Mouse (Mus musculus): Measurements from ENCODE around the gene Fbxo45.
"Not testable (repeated sequence)": the region's sequence is repeated elsewhere in the genome, so short reads cannot be mapped to it uniquely, and the experiment has no call there.

Gene Fbxo45

GRCm38 (mm10) chr16:32246952-32247370, at the start of gene Fbxo45, which contains the start of gene Wdr53:
Fbxo45 (minus strand) TSS chr16:32247158.
Wdr53 (plus strand) TSS chr16:32247227.
- peak; percentile 92 for DNase-seq (ENCODE audit: low read depth, low spot score)

DNA sequence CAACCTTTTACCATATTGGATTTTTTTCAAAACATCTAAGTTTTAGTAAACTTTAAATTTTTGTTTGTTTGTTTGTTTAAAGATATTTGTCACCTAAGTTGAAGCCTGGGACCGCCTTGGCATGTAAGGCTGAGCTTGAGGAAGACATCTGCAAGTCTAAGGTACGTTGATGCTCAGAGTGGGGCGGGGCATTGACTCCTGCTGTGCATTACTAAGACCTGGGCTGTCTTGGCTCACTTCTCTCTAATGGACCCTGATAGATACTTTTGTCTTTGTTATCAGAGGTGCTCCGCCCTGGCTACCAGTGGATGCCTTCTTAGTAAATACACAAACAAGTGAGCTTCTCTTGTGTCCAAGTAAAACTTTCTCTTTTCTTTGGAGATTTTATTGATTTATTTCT, 44.9 kb upstream of the Fbxo45 start:
- no peak for DNase-seq (ENCODE audit: low read depth, low spot score)

- no peak for DNase-seq (ENCODE audit: low read depth, low spot score)
These were observed 35.6 kb upstream of the Fbxo45 start for GRCm38 (mm10) chr16:32282608-32283007.

- DNase-seq (ENCODE audit: low read depth, low spot score), result no peak
These were observed 33.3 kb upstream of the Fbxo45 start for GRCm38 (mm10) chr16:32280211-32280610.

GRCm38 (mm10) chr16:32278396-32278795, 31.4 kb upstream of the Fbxo45 start:
- no peak for DNase-seq (ENCODE audit: low read depth, low spot score)

DNA sequence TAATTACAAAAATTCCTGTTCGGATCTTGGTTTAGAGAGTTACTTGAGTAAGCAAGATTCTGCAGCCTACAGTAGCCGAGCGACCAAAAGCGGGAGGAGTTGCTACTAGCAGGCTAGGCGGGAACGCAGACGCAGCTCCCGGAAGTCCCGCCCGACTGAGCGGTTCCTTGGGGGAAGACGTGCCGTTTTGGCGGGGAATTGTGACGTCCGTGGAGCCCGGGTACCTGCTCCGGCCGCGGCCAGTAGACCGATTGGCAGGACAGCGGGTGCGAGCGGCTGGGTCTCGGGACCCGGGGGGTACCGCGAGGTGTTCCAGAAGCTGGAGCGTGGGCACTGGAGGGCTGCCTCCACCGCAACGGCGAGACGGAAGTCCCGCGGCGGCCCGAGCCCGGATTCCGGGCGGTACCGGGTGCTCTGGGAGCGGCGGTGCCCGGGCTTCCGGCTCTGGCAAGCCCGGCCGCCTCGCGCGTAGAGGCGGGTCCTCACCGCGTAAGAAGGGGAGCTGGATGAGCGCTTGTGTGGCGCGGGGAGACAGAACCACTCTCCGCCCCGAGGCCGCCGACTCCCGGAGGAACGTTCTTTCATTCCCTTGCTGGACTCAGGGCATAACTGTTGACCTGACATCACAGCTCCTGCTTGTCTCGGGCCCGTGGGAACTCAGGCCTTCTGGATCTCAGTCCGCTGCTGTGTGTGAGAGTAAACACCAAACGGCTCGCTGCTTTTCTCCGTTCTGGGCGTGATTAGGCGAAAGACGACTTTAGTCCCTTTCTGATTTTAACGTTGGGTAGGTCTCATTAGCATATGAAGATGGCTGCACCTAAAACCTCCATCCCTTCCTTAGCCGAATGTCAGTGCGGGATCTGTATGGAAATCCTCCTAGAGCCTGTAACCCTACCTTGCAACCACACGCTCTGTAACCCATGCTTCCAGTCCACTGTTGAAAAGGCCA, 30.6 kb upstream of the Fbxo45 start, which contains the start of gene Rnf168:
Gene Rnf168 (plus strand): TSS at position 152 of the 949 bp plus-strand sequence.
- DNase-seq (ENCODE audit: low read depth, low spot score), result peak; percentile 61

GRCm38 (mm10) chr16:32275830-32276229, 28.9 kb upstream of the Fbxo45 start:
- no peak for DNase-seq (ENCODE audit: low read depth, low spot score)

DNA sequence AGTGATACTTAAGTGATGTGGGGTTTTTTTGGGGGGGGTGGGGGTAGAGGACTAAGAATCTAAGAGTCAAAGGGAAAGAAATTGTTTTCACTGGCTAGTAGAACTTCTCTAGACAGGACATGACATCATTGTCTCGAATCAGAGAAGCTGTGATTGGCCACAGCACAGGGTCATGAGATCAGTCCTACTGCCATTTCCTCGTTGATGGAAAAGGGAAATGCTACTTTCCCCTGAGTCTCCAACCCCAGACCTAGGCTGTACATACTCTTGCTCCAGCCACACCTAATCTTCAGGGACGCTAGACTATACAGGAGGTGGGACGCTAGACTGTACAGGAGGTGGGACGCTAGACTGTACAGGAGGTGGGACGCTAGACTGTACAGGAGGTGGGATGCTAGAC, 28.1 kb upstream of the Fbxo45 start:
- no peak for DNase-seq (ENCODE audit: low read depth, low spot score)

- peak; percentile 52 for DNase-seq (ENCODE audit: low read depth, low spot score)
These were observed 26.4 kb upstream of the Fbxo45 start for GRCm38 (mm10) chr16:32273338-32273737.

DNA sequence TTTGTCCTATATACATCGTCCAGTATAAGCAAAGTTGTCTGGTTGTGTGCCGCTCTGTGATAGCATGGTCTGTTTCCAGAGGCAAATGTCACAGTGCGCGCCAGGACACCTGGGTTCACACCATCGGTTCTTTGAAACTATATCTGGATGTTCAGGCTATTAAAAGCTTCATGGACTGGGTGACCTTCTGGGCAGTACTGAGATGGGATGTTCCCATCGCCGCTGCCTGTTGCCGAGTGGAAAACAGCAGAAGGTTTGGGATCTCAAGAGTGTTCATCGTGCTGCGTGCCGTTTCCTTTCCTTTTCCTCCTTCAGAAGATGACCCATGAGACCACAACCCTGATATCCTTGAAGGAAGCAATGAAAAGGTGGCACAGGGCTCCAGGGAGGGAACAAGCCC, 24.3 kb upstream of the Fbxo45 start, which contains the start of gene Smco1:
Gene Smco1 (plus strand): TSS at position 178 of the 400 bp plus-strand sequence.
- DNase-seq (ENCODE audit: low read depth, low spot score), result no peak

- DNase-seq (ENCODE audit: low read depth, low spot score), result not testable (repeated sequence)
These were observed 17.3 kb upstream of the Fbxo45 start for GRCm38 (mm10) chr16:32264225-32264624.

DNA sequence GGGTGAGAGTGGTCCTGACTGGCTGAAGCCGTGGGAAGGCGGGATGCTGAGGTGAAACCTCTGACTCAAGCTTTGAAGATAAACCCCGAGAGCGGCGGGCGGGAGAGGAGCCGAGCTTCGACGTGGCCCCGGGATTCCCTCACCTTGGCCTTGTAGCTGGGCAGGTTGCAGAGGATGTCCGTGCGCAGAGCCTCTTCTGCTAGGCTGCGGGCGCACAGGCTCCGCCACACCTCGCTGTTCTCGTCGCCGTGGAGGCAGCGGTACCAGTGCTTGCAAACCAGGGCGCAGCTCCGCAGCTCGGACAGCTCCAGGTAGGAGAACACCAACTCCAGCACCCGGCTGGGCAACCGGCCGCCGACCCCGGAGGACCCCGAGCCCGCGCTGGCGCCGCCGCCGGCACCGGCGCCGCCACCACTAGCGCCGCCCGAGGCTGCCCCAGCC, 587 bp downstream of the Fbxo45 start:
- DNase-seq (ENCODE audit: low read depth, low spot score), result peak; percentile 39

- DNase-seq (ENCODE audit: low read depth, low spot score), result no peak
These were observed 3.1 kb downstream of the Fbxo45 start for GRCm38 (mm10) chr16:32243901-32244300.

DNA sequence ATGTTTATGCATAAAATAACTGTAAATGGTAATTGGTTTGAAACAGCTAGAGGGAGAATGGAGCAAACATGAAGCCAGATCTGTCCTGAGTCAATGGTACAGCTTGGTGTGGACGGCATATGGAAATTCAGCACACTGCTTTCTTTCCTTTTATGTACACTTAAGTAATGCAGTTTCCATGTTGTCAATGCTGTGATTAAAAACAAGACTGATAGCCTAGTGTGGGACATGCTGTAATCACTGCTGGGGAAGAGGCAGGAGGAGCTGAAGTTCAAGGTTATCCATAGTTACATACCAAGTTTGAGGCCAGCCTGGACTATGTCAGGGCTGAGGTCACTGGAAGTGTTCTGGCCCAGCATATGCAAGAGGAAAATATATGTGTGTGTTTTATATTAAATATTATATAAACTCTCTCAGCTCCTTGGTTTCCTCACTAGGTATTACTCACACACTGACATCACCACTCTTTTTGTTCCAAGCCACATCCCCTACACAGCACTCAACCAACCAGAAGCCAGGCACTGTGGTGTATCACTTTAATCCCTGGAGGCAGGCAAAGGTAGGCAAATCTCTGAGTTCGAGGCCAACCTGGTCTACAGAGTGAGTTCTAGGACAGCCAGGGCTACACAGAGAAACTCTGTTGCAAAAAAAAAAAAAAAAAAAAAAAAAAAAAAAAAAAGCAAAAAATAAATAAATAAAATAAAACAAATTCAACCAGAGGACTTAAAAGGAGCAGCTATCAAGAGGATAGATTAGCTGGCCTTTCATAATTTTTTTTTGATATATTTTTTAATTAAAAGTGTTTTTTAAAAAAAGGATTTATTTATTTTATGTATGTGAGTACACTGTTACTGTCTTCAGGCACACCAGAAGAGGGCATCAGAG, 7.3 kb downstream of the Fbxo45 start:
- no peak for DNase-seq (ENCODE audit: low read depth, low spot score)

DNA sequence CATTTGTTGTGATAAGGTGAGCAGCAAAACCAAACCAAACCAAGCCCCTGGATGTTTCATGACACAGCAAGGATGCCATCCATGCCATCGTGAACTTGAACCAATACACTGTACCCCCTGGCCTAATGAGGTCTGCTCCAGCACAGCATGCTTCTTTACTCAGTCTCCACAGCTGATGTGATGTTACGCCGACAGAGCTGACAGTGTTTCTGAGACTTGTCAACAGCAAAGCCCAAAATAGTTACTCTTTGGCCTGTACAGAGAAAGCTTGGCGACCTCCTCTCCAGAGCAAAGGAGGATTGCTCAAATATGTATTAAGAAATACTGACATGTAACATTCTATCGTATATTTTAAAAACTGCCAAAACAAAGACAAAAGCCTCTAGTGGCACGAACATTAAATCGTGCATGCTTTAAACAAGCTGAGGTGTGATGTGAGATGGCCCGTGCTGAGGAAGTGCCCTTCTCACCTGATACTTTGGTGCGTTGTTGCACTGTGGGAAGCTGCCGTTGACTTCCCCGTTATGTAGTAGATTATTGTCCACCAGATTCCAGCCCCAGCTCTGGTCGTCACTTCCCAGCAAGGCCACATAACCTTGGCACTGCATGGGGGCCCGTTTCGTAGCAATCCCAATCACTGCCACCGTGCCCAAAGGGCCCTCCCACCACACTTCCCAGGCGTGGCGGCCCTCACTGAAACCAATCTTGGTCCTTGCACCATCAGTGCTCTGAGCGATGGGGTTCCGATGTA, 8.9 kb downstream of the Fbxo45 start:
- DNase-seq (ENCODE audit: low read depth, low spot score), result no peak

- not testable (repeated sequence) for DNase-seq (ENCODE audit: low read depth, low spot score)
These were observed 14.9 kb downstream of the Fbxo45 start for GRCm38 (mm10) chr16:32232050-32232449.

DNA sequence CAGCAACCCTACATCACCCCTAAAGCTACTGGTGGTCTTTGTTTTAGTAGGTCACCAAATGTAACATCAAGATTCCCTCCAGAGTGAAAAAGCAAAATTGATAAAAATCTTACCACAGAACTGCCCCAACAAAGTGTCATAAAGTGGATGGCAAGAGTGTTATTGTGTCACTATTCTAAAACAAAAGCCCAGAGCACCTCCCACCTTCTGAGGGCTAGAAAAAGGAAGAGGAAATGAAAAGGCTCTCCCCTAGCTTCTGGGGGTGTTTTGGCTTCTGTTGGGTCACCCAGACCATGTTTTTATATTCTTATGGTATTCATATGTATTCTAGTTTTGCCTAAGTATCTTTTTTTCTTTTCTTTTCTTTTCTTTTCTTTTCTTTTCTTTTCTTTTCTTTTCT, 24.6 kb downstream of the Fbxo45 start:
- no peak for DNase-seq (ENCODE audit: low read depth, low spot score)

DNA sequence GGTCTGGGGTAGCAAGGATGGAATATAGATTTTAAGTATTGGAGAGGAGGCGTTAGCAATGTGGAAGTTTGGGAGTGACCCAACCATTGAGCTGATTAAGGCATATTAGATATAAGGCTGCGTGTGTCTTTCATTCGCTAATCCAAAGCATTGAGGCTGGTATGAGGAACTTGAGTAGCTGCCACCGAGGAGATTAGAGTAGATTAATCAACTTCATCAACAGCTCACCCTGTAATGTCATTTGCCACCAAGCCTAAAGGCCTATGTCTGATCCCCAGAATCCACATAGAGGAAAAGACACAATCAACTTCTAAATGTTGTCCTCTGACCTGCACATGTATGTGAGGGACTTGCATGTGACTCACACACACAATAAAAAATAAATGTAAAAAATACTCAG, 25.2 kb downstream of the Fbxo45 start:
- DNase-seq (ENCODE audit: low read depth, low spot score), result no peak

- peak; percentile 14 for DNase-seq (ENCODE audit: low read depth, low spot score)
These were observed 32.0 kb downstream of the Fbxo45 start for GRCm38 (mm10) chr16:32214804-32215576.

DNA sequence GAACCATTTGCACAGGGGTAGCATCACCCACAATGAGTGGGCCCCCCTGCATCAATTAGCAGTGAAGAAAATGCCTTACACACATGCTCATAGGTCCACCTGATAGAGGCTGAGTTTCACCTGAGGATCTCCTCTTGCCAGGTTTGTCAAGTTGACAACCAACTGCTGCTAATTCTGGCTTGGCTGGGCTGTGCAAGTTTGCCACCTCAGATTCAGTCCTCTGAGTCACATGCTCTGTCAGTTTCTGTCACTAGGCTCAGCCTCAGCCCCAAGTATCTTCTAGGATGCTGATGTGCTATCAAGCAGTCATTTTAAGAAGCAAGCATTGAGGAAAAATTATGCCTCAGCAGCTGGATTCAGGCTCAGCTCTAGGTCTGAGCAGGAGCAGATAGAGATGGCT, 32.8 kb downstream of the Fbxo45 start:
- DNase-seq (ENCODE audit: low read depth, low spot score), result no peak

Measured in WW6 (cell line).